Mouse (Mus musculus) mouse embryonic stem cell (cell line): ENCODE results near the gene Epo.

Experiments
- in situ Hi-C, 2 experiments: fragments of 300-500 bp; cut with MboI; formaldehyde crosslinking; loops; 1 replicate in 1 of 2; 3 replicates in 1 of 2; pipeline ENCODE4 v1.14.3; 2019 to 2020; ENCODE audit warnings: low sequenced_read_pairs in 2 of 2, low pct_unique_long_range_greater_than_20kb in 1 of 2, mixed read lengths in 1 of 2; ENCODE audit not compliant: unreplicated experiment in 1 of 2

Gene Epo

GRCm38 (mm10) chr5:137524671-137525070, 8.4 kb downstream of the Epo start:
- in situ Hi-C loops = no loop called here

GRCm38 (mm10) chr5:137524251-137524515, 8.9 kb downstream of the Epo start:
- in situ Hi-C loops = no loop called here

- in situ Hi-C loops = no loop called here
Observed at GRCm38 (mm10) chr5:137523396-137524250, 9.4 kb downstream of the Epo start.

DNA sequence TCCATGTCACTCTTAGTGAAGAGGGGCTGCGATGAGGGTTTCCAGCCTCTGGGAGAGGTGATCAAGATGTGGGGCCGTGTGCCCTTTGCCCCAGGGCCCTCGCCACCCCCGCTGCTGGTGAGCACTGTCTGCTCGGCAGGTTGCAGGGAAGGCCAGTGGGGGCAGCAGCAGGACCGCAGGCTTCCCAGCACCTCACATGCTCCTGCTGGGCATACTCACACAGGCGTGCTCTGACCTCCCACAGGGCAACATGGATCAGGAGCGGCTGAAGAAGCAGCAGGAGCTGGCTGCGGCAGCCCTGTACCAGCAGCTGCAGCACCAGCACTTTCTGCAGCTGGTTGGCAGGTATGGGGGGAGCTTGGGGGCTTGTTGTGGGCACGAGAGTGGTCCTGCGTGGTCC, 10.3 kb downstream of the Epo start:
- in situ Hi-C loops = no loop called here

GRCm38 (mm10) chr5:137521861-137522260, 11.2 kb downstream of the Epo start:
- in situ Hi-C loops = no loop called here

DNA sequence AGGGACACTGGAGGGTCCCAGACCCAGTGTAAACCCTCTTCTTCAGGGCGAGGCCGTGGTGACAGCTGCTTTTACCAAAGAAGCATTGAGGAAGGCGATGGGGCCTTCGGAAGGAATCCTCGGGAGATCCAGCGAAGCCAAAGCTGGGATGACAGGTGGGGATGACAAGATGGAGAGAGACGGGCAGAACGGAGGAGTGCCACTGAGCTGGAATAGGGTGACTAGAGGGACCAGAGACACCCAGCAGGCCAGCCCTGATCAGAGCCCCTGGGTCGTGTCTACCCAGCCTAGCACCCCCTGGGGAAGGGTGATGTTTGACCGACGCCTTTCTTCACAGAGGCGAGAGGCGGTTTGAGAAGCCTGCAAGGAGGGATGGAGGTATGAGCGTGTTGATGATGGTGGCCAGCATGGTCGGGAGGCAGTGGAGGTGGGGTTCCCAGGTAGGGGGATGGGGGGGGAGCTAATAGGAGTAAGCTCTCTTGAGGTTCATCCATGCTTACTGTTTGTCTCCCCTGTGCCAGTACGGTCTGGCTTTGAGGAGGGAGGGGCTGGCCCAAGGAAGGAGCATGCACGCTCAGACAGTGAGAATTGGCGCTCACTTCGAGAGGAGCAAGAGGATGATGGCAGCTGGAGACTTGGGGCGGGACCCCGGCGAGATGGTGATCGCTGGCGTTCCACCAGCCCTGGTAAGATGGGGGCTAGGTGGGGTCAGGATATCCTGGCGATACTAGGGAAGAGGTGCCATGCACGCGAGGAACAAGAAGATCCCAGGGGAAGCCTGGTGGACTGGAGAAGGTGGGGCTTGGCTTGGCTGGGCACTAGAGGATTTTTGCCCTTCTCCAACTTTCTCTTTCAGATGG, 13.1 kb downstream of the Epo start:
- in situ Hi-C loops = no loop called here

GRCm38 (mm10) chr5:137518436-137518835, 14.6 kb downstream of the Epo start, which contains the start of gene Gigyf1:
Gene Gigyf1, plus strand, starts transcription at chr5:137518548.
- in situ Hi-C loops = no loop called here

- in situ Hi-C loops = no loop called here
Observed at GRCm38 (mm10) chr5:137514811-137515210, 18.2 kb downstream of the Epo start.

GRCm38 (mm10) chr5:137513951-137514721, 18.9 kb downstream of the Epo start:
- in situ Hi-C loops = no loop called here

- in situ Hi-C loops = no loop called here
Observed at GRCm38 (mm10) chr5:137512847-137513794, 19.9 kb downstream of the Epo start.

- in situ Hi-C loops = no loop called here
Observed at GRCm38 (mm10) chr5:137511706-137512105, 21.3 kb downstream of the Epo start.

DNA sequence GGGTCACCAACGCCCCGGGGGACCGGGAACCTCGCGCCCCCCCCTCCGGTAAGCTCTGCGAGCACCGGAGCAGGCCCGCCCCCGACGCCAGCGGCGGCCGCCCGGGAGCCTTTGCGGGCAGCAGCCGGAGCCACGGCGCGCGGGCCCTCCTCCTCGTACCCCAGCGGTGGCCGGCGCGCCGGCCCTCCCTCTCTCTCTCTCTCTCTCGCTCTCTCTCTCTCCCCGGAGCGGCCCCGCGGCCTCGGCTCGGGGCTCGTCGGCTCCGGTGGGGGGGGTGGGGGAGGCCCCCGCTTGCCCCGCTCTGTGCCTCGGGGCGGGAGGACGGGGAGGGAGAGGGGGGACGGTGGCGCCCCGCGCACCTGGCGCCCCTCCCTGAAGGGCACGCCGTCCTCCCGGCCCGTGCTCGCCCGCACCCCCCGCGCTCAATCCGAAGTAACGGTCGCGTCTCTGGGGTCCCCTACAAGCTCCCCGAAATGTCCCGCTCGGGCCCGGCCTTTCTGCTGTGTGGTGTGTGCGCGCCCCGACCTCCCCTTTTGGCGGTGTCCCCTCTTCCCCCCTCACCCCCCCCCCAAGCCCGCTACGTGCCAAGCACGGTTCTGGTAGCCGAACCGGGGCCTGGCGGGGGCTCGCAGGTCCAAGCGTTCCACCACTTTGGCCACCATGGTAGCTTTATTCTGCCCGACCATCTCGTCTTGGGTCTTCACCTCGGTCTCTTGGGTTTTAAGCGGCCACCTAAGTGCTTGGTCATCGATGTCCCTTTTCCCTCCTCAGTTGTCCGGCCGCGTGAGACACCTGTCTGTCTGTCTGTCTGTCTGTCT, 22.3 kb downstream of the Epo start:
- in situ Hi-C loops = no loop called here

DNA sequence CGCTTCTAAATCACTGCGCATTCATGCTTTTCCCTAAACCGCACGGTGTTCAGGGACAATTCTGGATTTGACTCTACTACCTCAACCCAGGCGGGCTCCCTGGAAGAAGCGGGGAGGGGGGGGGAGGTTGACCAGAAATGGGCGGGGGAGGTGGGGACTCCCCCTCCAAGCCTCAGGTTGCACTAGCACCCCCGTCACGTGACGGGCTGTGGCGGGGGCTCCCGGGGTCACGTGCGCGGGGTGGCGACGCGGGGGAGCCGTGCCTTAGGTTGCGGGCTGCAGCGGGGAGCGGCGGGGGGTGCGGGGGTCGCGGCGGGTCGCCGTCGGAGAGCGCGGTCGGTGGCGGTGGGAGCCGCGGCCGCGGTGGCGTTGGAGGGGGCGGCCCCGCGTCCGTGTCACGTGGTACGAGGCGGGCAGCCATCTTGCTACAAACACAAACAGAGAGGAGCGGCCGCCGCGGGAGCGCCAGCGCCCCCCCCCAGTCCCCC, 23.0 kb downstream of the Epo start:
- in situ Hi-C loops = no loop called here

DNA sequence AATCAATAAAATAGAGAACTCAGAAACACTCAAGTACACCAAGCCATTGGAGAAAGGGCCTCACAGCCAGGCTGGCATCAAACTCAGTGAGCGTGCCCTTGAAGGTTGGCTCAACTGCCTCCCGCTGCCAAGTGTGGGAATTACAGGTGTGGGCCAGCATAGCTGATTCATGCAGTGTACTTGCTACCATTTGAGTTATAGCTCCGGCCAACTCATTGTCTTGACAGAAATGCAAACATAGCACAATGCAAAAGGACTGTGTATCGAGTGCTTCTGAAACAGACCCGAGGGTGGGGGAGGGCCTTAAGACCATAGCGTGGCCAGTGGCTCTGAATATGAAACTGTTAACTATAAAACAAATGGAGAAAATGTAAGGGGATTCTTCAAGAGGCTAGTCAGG, 29.0 kb downstream of the Epo start:
- in situ Hi-C loops = no loop called here

GRCm38 (mm10) chr5:137502667-137503110, 30.4 kb downstream of the Epo start:
- in situ Hi-C loops = no loop called here

- in situ Hi-C loops = no loop called here
Observed at GRCm38 (mm10) chr5:137501709-137502666, 31.1 kb downstream of the Epo start, which contains the start of gene Pop7. Gene Pop7, minus strand, starts transcription at chr5:137502518.
